Mouse (Mus musculus): ENCODE data around the gene Itgad. TPM values are rescaled to one million over a fixed set of nuclear protein-coding genes. Genes with fewer than 3 reads are reported as not detected.

The Itgad gene
- polyA plus RNA-seq (2016; fragmentation: Nextera tagmentation; extraction: Ambion mirVana): not detected in 2 replicates

- H3K9me3 ChIP-seq: no peaks in the 10 kb centered on the region
- no peak within 1 kb of the TSS for H3K9ac ChIP-seq
- no peak for ATAC-seq (ENCODE audit: low FRiP score)
- H3K27ac ChIP-seq: no peak within 1 kb of the TSS
- WGBS: 94% methylated on average over 21 of the region's 21 CpGs
- H3K4me2 ChIP-seq: no peak within 1 kb of the TSS
- H3K27me3 ChIP-seq: no peaks in the 10 kb centered on the region
- H3K4me3 ChIP-seq (replicated peaks): no peak within 1 kb of the TSS
- no peaks in the 10 kb centered on the region for H3K4me1 ChIP-seq
- no peaks in the 10 kb centered on the region for H3K36me3 ChIP-seq (replicated peaks)
These were observed at the start of gene Itgad for GRCm38 (mm10) chr7:128154076-128154475. Gene Itgad, plus strand, starts transcription at chr7:128154376.

- Histone ChIP-seq H3K27ac (no peak overlapping the region), H3K4me1 (no peaks in the 10 kb centered on the region), H3K4me2 (no peak overlapping the region), H3K27me3 (no peaks in the 10 kb centered on the region), H3K36me3 (replicated peaks) (no peaks in the 10 kb centered on the region), H3K4me3 (replicated peaks) (no peak overlapping the region), H3K9me3 (no peaks in the 10 kb centered on the region), H3K9ac (no peak overlapping the region)
- ATAC-seq (ENCODE audit: low FRiP score): no peak
- WGBS: 83% methylated on average over 4 of the region's 4 CpGs
These were observed 48.9 kb upstream of the Itgad start for GRCm38 (mm10) chr7:128105246-128105645.

DNA sequence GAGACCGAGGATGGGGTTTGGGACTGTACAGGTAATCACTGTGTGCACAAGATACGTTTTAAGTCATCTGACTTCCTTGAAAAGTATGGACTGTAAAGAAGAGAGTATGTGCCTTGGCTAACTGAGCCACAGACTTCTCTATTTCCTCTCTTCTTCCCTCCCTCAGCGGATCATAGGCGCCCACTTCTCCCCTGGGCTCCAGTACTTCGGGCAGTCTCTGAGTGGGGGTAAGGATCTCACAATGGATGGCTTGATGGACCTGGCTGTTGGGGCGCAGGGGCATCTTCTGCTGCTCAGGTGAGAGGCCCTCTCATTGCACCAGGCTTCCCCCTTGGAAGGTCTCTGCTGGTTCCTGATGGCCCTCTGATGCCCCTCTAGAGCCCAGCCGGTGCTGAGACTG is 46.7 kb upstream of the Itgad start:
- Histone ChIP-seq H3K4me2 (no peak overlapping the region), H3K4me3 (replicated peaks) (no peak overlapping the region), H3K4me1 (no peaks in the 10 kb centered on the region), H3K9ac (no peak overlapping the region), H3K36me3 (replicated peaks) (no peaks in the 10 kb centered on the region), H3K27ac (no peak overlapping the region), H3K27me3 (no peaks in the 10 kb centered on the region), H3K9me3 (no peaks in the 10 kb centered on the region)
- 87% methylated on average over 7 of the region's 7 CpGs for WGBS
- no peak for ATAC-seq (ENCODE audit: low FRiP score)

- WGBS: 74% methylated on average over 2 of the region's 2 CpGs
These were observed 43.9 kb upstream of the Itgad start for GRCm38 (mm10) chr7:128110314-128110713.

GRCm38 (mm10) chr7:128112131-128112530 is 42.0 kb upstream of the Itgad start:
- Histone ChIP-seq H3K4me3 (replicated peaks) (no peak overlapping the region), H3K9me3 (no peaks in the 10 kb centered on the region), H3K9ac (no peak overlapping the region), H3K4me2 (no peak overlapping the region), H3K27me3 (no peaks in the 10 kb centered on the region), H3K4me1 (no peaks in the 10 kb centered on the region), H3K36me3 (replicated peaks) (no peaks in the 10 kb centered on the region), H3K27ac (no peak overlapping the region)
- 93% methylated on average over 11 of the region's 11 CpGs for WGBS
- ATAC-seq (ENCODE audit: low FRiP score): no peak

More at GRCm38 (mm10) chr7:128110314-128110713, 43.9 kb upstream of the Itgad start:
- ATAC-seq (ENCODE audit: low FRiP score): no peak
- no peaks in the 10 kb centered on the region for H3K9me3 ChIP-seq
- H3K4me3 ChIP-seq (replicated peaks): no peak overlapping the region
- no peak overlapping the region for H3K27ac ChIP-seq
- no peaks in the 10 kb centered on the region for H3K36me3 ChIP-seq (replicated peaks)
- no peaks in the 10 kb centered on the region for H3K27me3 ChIP-seq
- no peak overlapping the region for H3K4me2 ChIP-seq
- no peak overlapping the region for H3K9ac ChIP-seq
- no peaks in the 10 kb centered on the region for H3K4me1 ChIP-seq

GRCm38 (mm10) chr7:128114371-128115105 is 39.6 kb upstream of the Itgad start:
- 94% methylated on average over 11 of the region's 11 CpGs for WGBS
- Histone ChIP-seq H3K27ac (no peak overlapping the region), H3K9me3 (no peaks in the 10 kb centered on the region), H3K9ac (no peak overlapping the region), H3K4me1 (no peaks in the 10 kb centered on the region), H3K27me3 (no peaks in the 10 kb centered on the region), H3K4me2 (no peak overlapping the region), H3K36me3 (replicated peaks) (no peaks in the 10 kb centered on the region), H3K4me3 (replicated peaks) (no peak overlapping the region)
- no peak for ATAC-seq (ENCODE audit: low FRiP score)

- ATAC-seq (ENCODE audit: low FRiP score): no peak
- H3K36me3 ChIP-seq (replicated peaks): no peaks in the 10 kb centered on the region
- H3K9me3 ChIP-seq: no peaks in the 10 kb centered on the region
- no peak overlapping the region for H3K4me3 ChIP-seq (replicated peaks)
- no peak overlapping the region for H3K9ac ChIP-seq
- no peak overlapping the region for H3K4me2 ChIP-seq
- 76% methylated on average over 5 of the region's 5 CpGs for WGBS
- H3K27ac ChIP-seq: no peak overlapping the region
- no peaks in the 10 kb centered on the region for H3K4me1 ChIP-seq
- H3K27me3 ChIP-seq: no peaks in the 10 kb centered on the region
These were observed 38.8 kb upstream of the Itgad start for GRCm38 (mm10) chr7:128115211-128115958.

DNA sequence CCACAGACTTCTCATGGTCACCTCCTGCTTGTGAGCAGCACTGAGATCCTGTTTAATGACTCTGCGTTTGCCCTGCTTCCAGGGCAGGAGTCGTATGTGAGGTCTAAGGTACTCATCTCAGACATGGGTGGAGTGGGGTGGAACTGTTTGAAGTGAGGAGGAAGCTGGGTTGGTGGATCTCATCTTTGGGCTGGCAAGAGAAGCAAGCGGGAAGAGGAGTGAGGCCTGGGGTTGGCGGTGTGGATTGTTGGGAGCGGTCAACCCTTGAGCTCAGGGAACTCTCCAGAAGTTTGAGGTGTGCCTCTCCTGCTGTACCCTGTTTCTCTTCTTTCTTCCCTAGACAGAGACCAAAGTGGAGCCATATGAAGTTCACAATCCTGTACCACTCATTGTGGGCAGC is 37.8 kb upstream of the Itgad start:
- H3K9ac ChIP-seq: no peak overlapping the region
- no peaks in the 10 kb centered on the region for H3K36me3 ChIP-seq (replicated peaks)
- no peaks in the 10 kb centered on the region for H3K9me3 ChIP-seq
- H3K4me3 ChIP-seq (replicated peaks): no peak overlapping the region
- H3K4me2 ChIP-seq: no peak overlapping the region
- no peaks in the 10 kb centered on the region for H3K4me1 ChIP-seq
- no peak overlapping the region for H3K27ac ChIP-seq
- no peaks in the 10 kb centered on the region for H3K27me3 ChIP-seq
- WGBS: 98% methylated on average over 5 of the region's 5 CpGs
- no peak for ATAC-seq (ENCODE audit: low FRiP score)

DNA sequence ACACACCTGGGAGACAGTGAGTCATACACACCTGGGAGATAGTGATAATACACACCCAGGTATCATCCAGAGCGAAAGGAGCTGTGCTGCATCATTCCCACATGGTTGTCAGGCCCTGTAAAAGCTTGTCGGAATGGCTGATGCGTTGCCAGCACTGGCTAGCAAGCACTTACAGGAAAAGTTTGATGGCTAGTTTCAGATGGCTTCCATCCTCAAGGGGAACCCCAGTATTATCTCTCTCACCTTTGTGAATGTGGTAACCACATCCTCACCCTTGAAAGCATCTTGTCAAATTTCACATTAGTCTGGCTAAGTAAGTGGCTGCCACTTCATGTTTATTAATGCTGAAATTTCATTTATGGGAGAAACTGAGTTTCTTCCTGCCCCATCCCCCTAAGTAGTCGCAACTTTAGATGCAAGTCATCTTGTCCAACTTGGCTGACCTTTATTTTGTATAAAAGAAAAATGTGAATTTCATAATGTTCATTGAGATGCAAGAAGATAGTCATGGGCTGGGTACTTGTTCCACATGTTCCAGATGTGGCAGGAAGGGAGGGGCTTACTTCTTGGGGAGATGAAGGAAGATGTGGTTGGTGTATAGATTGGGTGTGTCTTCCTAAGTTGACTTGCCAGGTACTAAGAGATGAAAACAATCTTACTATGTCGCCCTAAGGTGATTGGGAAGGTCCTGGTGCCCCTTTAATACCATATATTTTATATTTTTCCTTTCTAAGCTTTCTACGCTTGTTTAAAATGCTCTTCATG is 34.3 kb upstream of the Itgad start:
- ATAC-seq (ENCODE audit: low FRiP score): no peak
- Histone ChIP-seq H3K27ac (no peak overlapping the region), H3K36me3 (replicated peaks) (no peaks in the 10 kb centered on the region), H3K4me1 (no peaks in the 10 kb centered on the region), H3K4me3 (replicated peaks) (no peak overlapping the region), H3K27me3 (no peaks in the 10 kb centered on the region), H3K9me3 (no peaks in the 10 kb centered on the region), H3K4me2 (no peak overlapping the region), H3K9ac (no peak overlapping the region)
- 88% methylated on average over 6 of the region's 6 CpGs for WGBS

DNA sequence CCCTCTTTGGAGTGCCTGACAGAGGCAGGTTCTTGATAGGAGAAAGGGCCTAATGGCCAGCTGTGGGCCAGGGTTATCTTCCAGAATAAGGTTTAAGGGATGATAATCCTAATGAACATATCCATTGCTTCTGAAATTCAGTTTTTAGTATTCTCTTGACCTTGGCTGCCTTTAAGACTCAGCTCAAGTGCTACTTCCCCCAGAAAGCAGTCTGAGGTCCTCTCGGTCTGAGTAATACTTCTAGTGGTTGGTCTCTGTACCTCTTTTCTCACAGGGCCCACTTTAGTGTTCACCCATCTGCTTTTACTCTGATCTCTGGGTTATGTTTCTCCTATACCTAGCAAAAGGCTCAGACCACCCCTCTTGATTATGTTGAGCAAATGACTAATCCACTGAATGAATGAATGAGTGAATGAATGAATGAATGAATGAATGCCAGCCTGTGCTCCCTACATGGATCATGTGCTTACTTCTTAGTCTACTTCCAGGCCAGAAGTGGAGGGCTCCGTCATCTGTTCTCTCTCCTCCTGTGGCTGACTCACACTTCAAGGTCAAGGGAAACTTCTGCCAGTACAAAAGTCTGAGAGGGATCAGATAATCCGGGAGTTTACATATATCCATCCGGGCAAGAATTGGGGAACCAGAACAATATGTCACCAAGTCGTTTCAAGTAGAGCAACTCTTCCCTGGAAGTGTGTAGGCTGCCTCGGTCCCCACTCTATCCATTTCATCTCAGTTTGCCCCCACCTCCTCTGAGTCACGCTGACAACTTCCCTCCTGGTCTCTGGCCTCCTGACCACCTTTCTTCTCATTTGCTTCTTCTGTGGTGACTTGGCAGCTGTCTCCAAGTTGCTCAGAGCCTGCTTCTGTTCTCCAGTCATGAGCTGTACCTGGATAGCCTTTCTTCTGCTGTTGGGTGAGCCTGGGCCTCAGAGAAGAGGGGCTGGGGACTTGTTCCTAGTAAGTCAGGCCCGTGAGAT is 25.1 kb upstream of the Itgad start, which contains the start of gene Itgax:
Gene Itgax, plus strand, starts transcription at position 807 of the 980 bp plus-strand sequence.
- no peak within 1 kb of the TSS for H3K4me2 ChIP-seq
- H3K36me3 ChIP-seq (replicated peaks): no peaks in the 10 kb centered on the region
- H3K27ac ChIP-seq: no peak within 1 kb of the TSS
- no peaks in the 10 kb centered on the region for H3K4me1 ChIP-seq
- no peak within 1 kb of the TSS for H3K4me3 ChIP-seq (replicated peaks)
- 87% methylated on average over 8 of the region's 8 CpGs for WGBS
- ATAC-seq (ENCODE audit: low FRiP score): no peak
- H3K9ac ChIP-seq: no peak within 1 kb of the TSS
- H3K9me3 ChIP-seq: no peaks in the 10 kb centered on the region
- no peaks in the 10 kb centered on the region for H3K27me3 ChIP-seq

GRCm38 (mm10) chr7:128132148-128132547 is 22.0 kb upstream of the Itgad start:
- H3K4me1 ChIP-seq: no peaks in the 10 kb centered on the region
- ATAC-seq (ENCODE audit: low FRiP score): no peak
- no peak overlapping the region for H3K27ac ChIP-seq
- no peak overlapping the region for H3K9ac ChIP-seq
- no peak overlapping the region for H3K4me2 ChIP-seq
- H3K9me3 ChIP-seq: no peaks in the 10 kb centered on the region
- no peaks in the 10 kb centered on the region for H3K36me3 ChIP-seq (replicated peaks)
- no peaks in the 10 kb centered on the region for H3K27me3 ChIP-seq
- WGBS: 91% methylated on average over 5 of the region's 5 CpGs
- no peak overlapping the region for H3K4me3 ChIP-seq (replicated peaks)
